Mouse (Mus musculus) CD4-positive, CD25-positive, alpha-beta regulatory T cell, adult 4 months (primary cell): ENCODE measurements around the gene Jmy. TPM values are rescaled to one million over a fixed set of nuclear protein-coding genes. Genes with fewer than 3 reads are reported as not detected.
"Not testable (repeated sequence)": the region's sequence is repeated elsewhere in the genome, so short reads cannot be mapped to it uniquely, and the experiment has no call there.

Experiments
- ATAC-seq: one replicate; pipeline ENCODE4 v1.8.0; 2017
- polyA plus RNA-seq, 2 experiments: library from polyadenylated mRNA; unstranded; fragments of 100-300 nt; shearing (Covaris generic); gene quantifications; one replicate each; pipeline ENCODE4 v1.2.1; 2017

Jmy gene
- 1 to 10 TPM; 1.4 to 2.7 TPM for polyA plus RNA-seq

- peak; percentile 81 for ATAC-seq
Measured at GRCm38 (mm10) chr13:93499167-93499972, at the start of gene Jmy. Gene Jmy, minus strand, starts transcription at chr13:93499808.

- ATAC-seq: no peak
Measured at GRCm38 (mm10) chr13:93547641-93548040, 48.0 kb upstream of the Jmy start.

- peak; percentile 88 for ATAC-seq
Measured at GRCm38 (mm10) chr13:93546011-93546410, 46.4 kb upstream of the Jmy start.

- ATAC-seq: peak; percentile 61
Measured at GRCm38 (mm10) chr13:93544274-93544673, 44.7 kb upstream of the Jmy start.

- no peak for ATAC-seq
Measured at GRCm38 (mm10) chr13:93539311-93539710, 39.7 kb upstream of the Jmy start.

GRCm38 (mm10) chr13:93518753-93519319, 19.2 kb upstream of the Jmy start:
- no peak for ATAC-seq

GRCm38 (mm10) chr13:93517223-93517622, 17.6 kb upstream of the Jmy start:
- ATAC-seq: no peak

- no peak for ATAC-seq
Measured at GRCm38 (mm10) chr13:93514000-93514795, 14.6 kb upstream of the Jmy start.

GRCm38 (mm10) chr13:93510447-93511180, 11.0 kb upstream of the Jmy start:
- no peak for ATAC-seq

- ATAC-seq: not testable (repeated sequence)
Measured at GRCm38 (mm10) chr13:93506920-93507319, 7.3 kb upstream of the Jmy start.

- ATAC-seq: no peak
Measured at GRCm38 (mm10) chr13:93501724-93502123, 2.1 kb upstream of the Jmy start.

- ATAC-seq: no peak
Measured at GRCm38 (mm10) chr13:93499973-93500633, 495 bp upstream of the Jmy start.

GRCm38 (mm10) chr13:93498211-93499166, 1.1 kb downstream of the Jmy start:
- ATAC-seq: peak; percentile 13

- ATAC-seq: no peak
Measured at GRCm38 (mm10) chr13:93496977-93497376, 2.6 kb downstream of the Jmy start.

- no peak for ATAC-seq
Measured at GRCm38 (mm10) chr13:93488510-93488909, 11.1 kb downstream of the Jmy start.

- ATAC-seq: no peak
Measured at GRCm38 (mm10) chr13:93487734-93488133, 11.9 kb downstream of the Jmy start.

GRCm38 (mm10) chr13:93484276-93484675, 15.3 kb downstream of the Jmy start:
- no peak for ATAC-seq

- ATAC-seq: no peak
Measured at GRCm38 (mm10) chr13:93481110-93481509, 18.5 kb downstream of the Jmy start.

- no peak for ATAC-seq
Measured at GRCm38 (mm10) chr13:93478344-93478743, 21.3 kb downstream of the Jmy start.

GRCm38 (mm10) chr13:93468355-93468754, 31.3 kb downstream of the Jmy start:
- ATAC-seq: no peak

- no peak for ATAC-seq
Measured at GRCm38 (mm10) chr13:93459566-93459965, 40.0 kb downstream of the Jmy start.
